Mouse (Mus musculus) liver, embryonic 14.5 days (tissue): ENCODE results near the gene Plaur.

Experiments used
- CTCF ChIP-seq: IDR thresholded peaks from 2 replicates; pipeline ENCODE4 v1.5.1; 2016; ENCODE audit warnings: antibody characterized with exemption, low read depth, control low read depth
- EP300 ChIP-seq: IDR thresholded peaks from 2 replicates; pipeline ENCODE4 v1.6.1; 2016; ENCODE audit warnings: antibody characterized with exemption, low read depth

DNA sequence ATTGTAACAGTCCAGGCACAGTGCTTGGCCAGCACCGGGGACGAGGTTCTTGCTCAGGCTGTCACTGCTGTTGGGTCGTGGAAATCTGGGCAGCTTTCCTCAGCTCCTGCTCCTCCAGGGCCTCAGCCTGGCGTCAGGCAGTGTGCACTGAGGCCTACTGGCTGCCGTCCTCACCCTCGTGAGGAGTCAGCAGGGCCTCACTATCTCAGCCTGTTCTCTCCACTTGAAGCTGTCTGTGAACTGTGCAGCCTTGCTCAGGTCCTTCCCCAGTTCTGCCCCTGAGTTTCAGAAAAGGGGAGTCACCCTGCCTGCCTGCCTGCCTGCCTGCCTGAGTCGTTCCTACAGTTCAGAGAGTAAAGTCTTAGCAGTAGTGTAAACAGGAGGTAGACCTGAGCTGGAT is 47.0 kb upstream of the Plaur start:
- TF ChIP-seq CTCF: no peak
- TF ChIP-seq EP300: no peak
